Mouse (Mus musculus): ENCODE data around the gene Mbl1.

The Mbl1 gene

GRCm38 (mm10) chr14:41189496-41189895, 38.2 kb downstream of the Mbl1 start:
- no peak for DNase-seq (ENCODE audit: low spot score)

DNA sequence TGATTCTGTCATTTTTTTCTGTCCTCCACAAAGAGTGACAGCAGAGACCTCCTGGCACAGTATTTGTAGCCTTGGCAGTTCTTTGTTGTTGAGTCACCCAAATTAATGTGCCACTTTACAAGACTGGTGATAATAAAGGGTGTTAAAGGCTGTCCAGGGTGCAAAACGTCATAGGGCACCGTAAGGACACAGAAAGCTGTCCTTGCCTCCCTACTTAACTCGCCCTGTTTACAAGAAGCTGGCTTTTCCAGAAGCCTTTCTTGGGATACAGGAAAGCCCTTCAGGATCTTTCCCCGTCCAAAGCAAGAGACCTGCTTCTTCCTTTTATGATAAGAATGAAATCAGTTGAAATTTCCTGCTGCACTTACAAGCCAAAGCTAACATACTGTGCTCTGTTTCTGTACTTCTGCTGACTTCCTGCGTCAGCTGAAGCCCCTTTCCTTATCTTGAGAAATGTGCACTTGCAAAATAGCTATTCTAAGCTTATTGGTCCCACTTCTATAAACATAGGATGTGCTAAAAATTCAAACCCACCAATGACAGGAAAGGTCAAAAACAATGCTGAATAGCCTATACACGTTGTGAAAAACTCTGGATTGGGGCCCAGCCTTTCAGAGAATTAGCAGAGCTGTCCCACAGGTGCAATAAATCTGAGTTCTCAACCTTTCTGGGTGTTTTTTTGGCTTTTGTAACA, 46.9 kb downstream of the Mbl1 start:
- DNase-seq (ENCODE audit: low spot score): no peak

All from yolk sac, embryonic 10.5 days (tissue).